Mouse (Mus musculus) forebrain, embryonic 16.5 days (tissue): Measurements from ENCODE around the gene Samd4. TPM values are rescaled to one million over a fixed set of nuclear protein-coding genes. Genes with fewer than 3 reads are reported as not detected.

Source experiments
- ATAC-seq: fragments of 200-750 bp; cut with Nextera tagmentation; 2 replicates; pipeline ENCODE4 v1.8.0; 2017; ENCODE audit warnings: mild to moderate bottlenecking, moderate library complexity
- H3K27ac ChIP-seq: fragments of 300-500 bp; sonication (generic); 2 replicates; pipeline ENCODE4 v1.5.1; 2014; ENCODE audit warnings: low read length, control low read depth
- H3K27me3 ChIP-seq: fragments of 300-500 bp; sonication (generic); replicated peaks from 2 replicates; pipeline ENCODE4 v1.6.1; 2014; ENCODE audit warnings: low read length; ENCODE audit not compliant: control insufficient read depth, insufficient read depth
- H3K36me3 ChIP-seq: fragments of 300-500 bp; sonication (generic); 2 replicates; pipeline ENCODE4 v1.6.1; 2014; ENCODE audit not compliant: control insufficient read depth, insufficient read depth
- H3K4me1 ChIP-seq: fragments of 300-500 bp; sonication (generic); replicated peaks from 2 replicates; pipeline ENCODE4 v1.6.1; 2014; ENCODE audit warnings: low read length; ENCODE audit not compliant: control insufficient read depth, insufficient read depth
- H3K4me2 ChIP-seq: fragments of 300-500 bp; sonication (generic); 2 replicates; pipeline ENCODE4 v1.6.1; 2014; ENCODE audit warnings: mild to moderate bottlenecking, low read length, control low read depth
- H3K4me3 ChIP-seq: fragments of 300-500 bp; sonication (generic); replicated peaks from 2 replicates; pipeline ENCODE4 v1.5.1; 2014; ENCODE audit warnings: mild to moderate bottlenecking, low read length, control low read depth
- H3K9ac ChIP-seq: fragments of 300-500 bp; sonication (generic); replicated peaks from 2 replicates; pipeline ENCODE4 v1.6.1; 2014; ENCODE audit warnings: low read depth, low read length, control low read depth
- H3K9me3 ChIP-seq: fragments of 300-500 bp; sonication (generic); 2 replicates; pipeline ENCODE4 v1.6.1; 2016; ENCODE audit warnings: low read length; ENCODE audit not compliant: control insufficient read depth
- WGBS: fragments of 180-500 bp; shearing (Covaris S2); extraction: QIAGEN DNeasy Blood & Tissue Kit; methylation state at CpG from one replicate; pipeline ENCODE4 v1.1.7; 2014; 5-methylcytosine and 5-hydroxymethylcytosine counted together
- polyA plus RNA-seq: library from polyadenylated mRNA; unstranded; fragments of >200 nt; fragmentation: Nextera tagmentation; extraction: Ambion mirVana; gene quantifications from 2 replicates; pipeline ENCODE4 v1.2.1, GENCODE M21; 2015

Samd4 gene
- 5.9 and 6.6 TPM in 2 replicates for polyA plus RNA-seq

- Histone ChIP-seq H3K36me3 (no peaks in the 10 kb centered on the region), H3K4me1 (peaks cover 29% of the 10 kb centered on the region), H3K9me3 (no peaks in the 10 kb centered on the region), H3K4me3 (peak within 1 kb of the TSS; percentile 51), H3K9ac (peak within 1 kb of the TSS; percentile 71), H3K27me3 (no peaks in the 10 kb centered on the region), H3K27ac (peak within 1 kb of the TSS; percentile 66), H3K4me2 (peak within 1 kb of the TSS; percentile 93)
- WGBS: 0% methylated on average over 48 of the region's 54 CpGs
- ATAC-seq: peak; percentile 73
Observed at GRCm38 (mm10) chr14:46882431-46883067, at the start of gene Samd4. Samd4 (plus strand) TSS chr14:46882854.

DNA sequence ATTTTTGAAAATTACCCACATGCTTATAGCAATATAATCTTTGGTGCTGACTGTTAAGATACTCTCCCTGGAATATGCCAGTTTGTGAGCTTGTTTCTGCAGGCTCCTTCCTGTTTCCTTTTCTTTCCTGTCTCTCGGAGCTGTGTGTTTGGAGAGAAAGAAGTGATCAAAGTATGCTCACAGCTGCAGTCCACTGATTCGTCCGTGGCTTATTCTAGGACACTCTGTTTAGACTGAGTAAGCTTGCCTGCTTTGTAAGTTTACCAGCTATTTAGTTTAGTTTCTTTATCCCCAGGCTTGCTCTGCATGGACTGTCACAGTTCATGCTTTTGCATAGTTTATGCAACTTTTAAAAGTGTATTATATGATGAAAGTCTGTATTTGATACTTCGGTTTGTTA is 43.3 kb upstream of the Samd4 start:
- Histone ChIP-seq H3K4me3 (no peak overlapping the region), H3K4me2 (no peak overlapping the region), H3K27me3 (no peaks in the 10 kb centered on the region), H3K27ac (no peak overlapping the region), H3K9ac (no peak overlapping the region), H3K36me3 (no peaks in the 10 kb centered on the region), H3K4me1 (no peaks in the 10 kb centered on the region), H3K9me3 (no peaks in the 10 kb centered on the region)
- no peak for ATAC-seq
- WGBS: 71% methylated on average over 4 of the region's 4 CpGs

- Histone ChIP-seq H3K27me3 (no peaks in the 10 kb centered on the region), H3K9ac (no peak overlapping the region), H3K36me3 (no peaks in the 10 kb centered on the region), H3K4me1 (no peaks in the 10 kb centered on the region), H3K4me2 (no peak overlapping the region), H3K9me3 (no peaks in the 10 kb centered on the region), H3K4me3 (no peak overlapping the region), H3K27ac (no peak overlapping the region)
- 92% methylated on average over 11 of the region's 11 CpGs for WGBS
- ATAC-seq: no peak
Observed at GRCm38 (mm10) chr14:46845706-46846105, 36.9 kb upstream of the Samd4 start.

GRCm38 (mm10) chr14:46848063-46848590 is 34.5 kb upstream of the Samd4 start:
- WGBS: 90% methylated on average over 4 of the region's 4 CpGs

GRCm38 (mm10) chr14:46848736-46849135 is 33.9 kb upstream of the Samd4 start:
- no peaks in the 10 kb centered on the region for H3K9me3 ChIP-seq
- H3K4me1 ChIP-seq: no peaks in the 10 kb centered on the region
- H3K27me3 ChIP-seq: no peaks in the 10 kb centered on the region
- H3K4me3 ChIP-seq: no peak overlapping the region
- ATAC-seq: no peak
- H3K9ac ChIP-seq: no peak overlapping the region
- H3K27ac ChIP-seq: no peak overlapping the region
- H3K36me3 ChIP-seq: no peaks in the 10 kb centered on the region
- no peak overlapping the region for H3K4me2 ChIP-seq
- 84% methylated on average over 5 of the region's 5 CpGs for WGBS

More at GRCm38 (mm10) chr14:46848063-46848590, 34.5 kb upstream of the Samd4 start:
- no peaks in the 10 kb centered on the region for H3K36me3 ChIP-seq
- H3K4me1 ChIP-seq: no peaks in the 10 kb centered on the region
- H3K9ac ChIP-seq: no peak overlapping the region
- no peaks in the 10 kb centered on the region for H3K27me3 ChIP-seq
- H3K4me3 ChIP-seq: no peak overlapping the region
- H3K4me2 ChIP-seq: no peak overlapping the region
- no peak overlapping the region for H3K27ac ChIP-seq
- H3K9me3 ChIP-seq: no peaks in the 10 kb centered on the region
- no peak for ATAC-seq

GRCm38 (mm10) chr14:46849769-46850168 is 32.9 kb upstream of the Samd4 start:
- ATAC-seq: no peak
- no peak overlapping the region for H3K4me2 ChIP-seq
- H3K27me3 ChIP-seq: no peaks in the 10 kb centered on the region
- no peaks in the 10 kb centered on the region for H3K4me1 ChIP-seq
- H3K9ac ChIP-seq: no peak overlapping the region
- 88% methylated on average over 1 of the region's 1 CpGs for WGBS
- no peak overlapping the region for H3K4me3 ChIP-seq
- H3K27ac ChIP-seq: no peak overlapping the region
- no peaks in the 10 kb centered on the region for H3K36me3 ChIP-seq
- no peaks in the 10 kb centered on the region for H3K9me3 ChIP-seq

GRCm38 (mm10) chr14:46853677-46854076 is 29.0 kb upstream of the Samd4 start:
- WGBS: 82% methylated on average over 11 of the region's 11 CpGs

DNA sequence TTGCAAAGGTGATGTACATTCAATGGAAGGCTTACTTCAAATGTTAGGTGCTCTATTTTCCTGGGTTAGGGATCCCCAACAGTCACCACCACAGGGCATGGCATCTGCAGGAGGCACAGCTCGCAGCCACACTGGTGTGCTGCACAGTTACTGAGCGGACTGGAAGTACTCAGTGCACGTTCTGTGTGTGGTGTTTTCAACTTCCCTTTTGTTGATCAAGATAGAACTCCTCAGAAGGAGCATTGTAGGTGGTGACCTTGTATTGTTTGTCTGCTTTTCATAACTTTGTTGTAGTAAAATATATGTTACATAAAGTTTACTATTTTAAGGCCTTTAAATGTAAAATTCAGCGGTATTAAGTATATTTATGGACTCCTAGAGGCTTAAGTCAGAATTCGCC is 19.7 kb upstream of the Samd4 start:
- H3K36me3 ChIP-seq: no peaks in the 10 kb centered on the region
- no peak overlapping the region for H3K27ac ChIP-seq
- H3K4me1 ChIP-seq: no peaks in the 10 kb centered on the region
- H3K4me3 ChIP-seq: no peak overlapping the region
- no peaks in the 10 kb centered on the region for H3K9me3 ChIP-seq
- no peak overlapping the region for H3K9ac ChIP-seq
- no peaks in the 10 kb centered on the region for H3K27me3 ChIP-seq
- H3K4me2 ChIP-seq: no peak overlapping the region
- WGBS: 95% methylated on average over 5 of the region's 5 CpGs
- ATAC-seq: no peak

More at GRCm38 (mm10) chr14:46853677-46854076, 29.0 kb upstream of the Samd4 start:
- Histone ChIP-seq H3K9ac (no peak overlapping the region), H3K4me2 (no peak overlapping the region), H3K9me3 (no peaks in the 10 kb centered on the region), H3K4me3 (no peak overlapping the region), H3K27me3 (no peaks in the 10 kb centered on the region), H3K27ac (no peak overlapping the region), H3K36me3 (no peaks in the 10 kb centered on the region), H3K4me1 (no peaks in the 10 kb centered on the region)
- ATAC-seq: no peak

- no peaks in the 10 kb centered on the region for H3K36me3 ChIP-seq
- H3K9ac ChIP-seq: no peak overlapping the region
- no peak overlapping the region for H3K4me3 ChIP-seq
- no peak overlapping the region for H3K27ac ChIP-seq
- 7% methylated on average over 10 of the region's 10 CpGs for WGBS
- ATAC-seq: no peak
- H3K4me2 ChIP-seq: no peak overlapping the region
- H3K27me3 ChIP-seq: no peaks in the 10 kb centered on the region
- H3K4me1 ChIP-seq: peaks cover 27% of the 10 kb centered on the region
- H3K9me3 ChIP-seq: no peaks in the 10 kb centered on the region
Observed at GRCm38 (mm10) chr14:46880935-46881334, 1.7 kb upstream of the Samd4 start.
